Mouse (Mus musculus) E14TG2a.4 (cell line): ENCODE results near the gene Tma16.

ENCODE experiments used
- CTCF ChIP-seq: conservative IDR thresholded peaks from 2 replicates; pipeline ENCODE4 v1.5.1; 2014; ENCODE audit warnings: low read length
- NANOG ChIP-seq: IDR thresholded peaks from 2 replicates; pipeline ENCODE4 v1.6.1; 2014; ENCODE audit warnings: borderline replicate concordance, low read length, mixed read lengths

GRCm38 (mm10) chr8:66503381-66503780 is 17.1 kb upstream of the Tma16 start:
- TF ChIP-seq CTCF (no peak), NANOG (no peak)
